Mouse (Mus musculus): Measurements from ENCODE around the gene Pkn1. TPM values are rescaled to one million over a fixed set of nuclear protein-coding genes. Genes with fewer than 3 reads are reported as not detected.

The Pkn1 gene
- polyA plus RNA-seq, 1 experiment from 2014 or later, result 37.1 TPM

GRCm38 (mm10) chr8:83719693-83720092 lies 20.7 kb upstream of the Pkn1 start:
- Histone ChIP-seq H3K9ac (no peak overlapping the region), H3K4me3 (replicated peaks) (no peak overlapping the region), H3K27me3 (no peaks in the 10 kb centered on the region), H3K4me1 (peaks cover 24% of the 10 kb centered on the region), H3K4me2 (no peak overlapping the region), H3K9me3 (no peaks in the 10 kb centered on the region), H3K36me3 (replicated peaks) (peaks cover 56% of the 10 kb centered on the region), H3K27ac (no peak overlapping the region)
- ATAC-seq (ENCODE audit: low FRiP score), result no peak
- WGBS, result 93% methylated on average over 2 of the region's 2 CpGs

DNA sequence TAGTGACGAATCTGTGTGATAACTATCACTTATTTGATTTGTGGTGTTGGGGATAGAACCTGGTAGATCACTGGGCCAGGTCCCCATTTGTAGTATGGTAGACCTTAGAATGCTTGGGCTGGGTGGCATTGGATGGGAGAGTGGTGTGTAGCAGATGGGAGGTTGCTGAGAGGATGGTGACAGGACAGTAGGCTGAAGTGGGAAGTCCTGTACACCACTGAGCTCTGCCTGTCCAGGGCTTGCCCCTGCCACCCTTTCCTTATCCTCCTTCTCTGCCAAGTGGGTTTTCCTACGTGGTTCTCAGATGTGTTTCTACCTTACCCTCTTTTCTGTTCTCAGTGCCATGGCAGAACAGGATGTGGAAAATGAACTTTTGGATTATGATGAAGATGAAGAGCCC lies 20.1 kb upstream of the Pkn1 start:
- no peak overlapping the region for H3K4me2 ChIP-seq
- 81% methylated on average over 2 of the region's 2 CpGs for WGBS
- ATAC-seq (ENCODE audit: low FRiP score), result no peak

GRCm38 (mm10) chr8:83716563-83716962 lies 17.6 kb upstream of the Pkn1 start:
- H3K27ac ChIP-seq, result no peak overlapping the region
- H3K27me3 ChIP-seq, result no peaks in the 10 kb centered on the region; the same call in 1 of the 2 replicates
- ATAC-seq (ENCODE audit: low FRiP score), result no peak
- H3K36me3 ChIP-seq (replicated peaks), result peaks cover 25% of the 10 kb centered on the region
- H3K4me3 ChIP-seq (replicated peaks), result peak overlapping the region; percentile 86
- H3K4me1 ChIP-seq, result peaks cover 24% of the 10 kb centered on the region
- 70% methylated on average over 2 of the region's 2 CpGs for WGBS
- H3K9ac ChIP-seq, result no peak overlapping the region
- peak overlapping the region; percentile 74 for H3K4me2 ChIP-seq
- H3K9me3 ChIP-seq, result no peaks in the 10 kb centered on the region

More for the DNA sequence above, 20.1 kb upstream of the Pkn1 start:
- Histone ChIP-seq H3K27me3 (no peaks in the 10 kb centered on the region), H3K27ac (no peak overlapping the region), H3K9ac (no peak overlapping the region), H3K4me3 (replicated peaks) (no peak overlapping the region), H3K36me3 (replicated peaks) (peaks cover 50% of the 10 kb centered on the region), H3K4me1 (peaks cover 24% of the 10 kb centered on the region), H3K9me3 (no peaks in the 10 kb centered on the region)

- Histone ChIP-seq H3K4me1 (peaks cover 24% of the 10 kb centered on the region), H3K36me3 (replicated peaks) (peaks cover 17% of the 10 kb centered on the region), H3K27ac (no peak overlapping the region), H3K9me3 (no peaks in the 10 kb centered on the region), H3K27me3 (no peaks in the 10 kb centered on the region; the same call in 1 of the 2 replicates), H3K4me2 (peak overlapping the region; percentile 74), H3K9ac (peak overlapping the region; percentile 77), H3K4me3 (replicated peaks) (peak overlapping the region; percentile 86)
- 2% methylated on average over 17 of the region's 17 CpGs for WGBS
- ATAC-seq (ENCODE audit: low FRiP score), result no peak; the same call in 1 of the 2 replicates
These were observed 16.8 kb upstream of the Pkn1 start for GRCm38 (mm10) chr8:83715771-83716170.

DNA sequence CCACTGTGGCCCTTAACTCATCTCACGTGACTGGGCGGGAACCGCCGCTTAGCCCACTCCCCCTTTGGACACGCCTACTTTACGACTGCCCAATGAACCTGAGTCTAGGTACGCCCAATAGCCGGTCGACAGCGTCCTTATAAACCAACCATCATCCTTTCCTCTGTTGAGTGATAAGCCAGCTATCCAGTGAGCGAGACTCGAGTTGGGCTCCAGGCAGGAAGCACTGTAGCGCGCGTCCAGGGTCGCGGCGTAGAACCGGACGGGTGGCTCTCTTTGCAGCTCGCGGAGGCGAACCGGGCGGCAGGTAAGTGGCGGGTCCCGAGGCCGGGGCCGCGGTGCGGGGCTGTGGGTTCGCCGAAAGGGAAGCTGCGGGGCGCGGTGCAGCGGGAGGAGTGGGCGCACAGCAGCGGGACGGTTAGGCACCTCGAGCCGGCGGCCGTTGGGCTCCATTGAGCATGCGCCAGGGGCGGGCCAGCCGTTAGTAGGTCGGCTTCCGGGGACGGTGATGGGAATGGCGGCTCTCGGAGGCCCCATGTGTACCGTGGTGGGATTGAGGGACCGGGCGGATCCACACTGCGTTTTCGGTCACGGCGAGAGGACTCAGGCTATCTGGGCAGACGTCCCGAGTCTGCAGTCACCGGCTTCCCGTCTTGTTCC lies 16.2 kb upstream of the Pkn1 start, which contains the start of gene Ddx39:
Gene Ddx39 (plus strand): TSS at position 147 of the 660 bp plus-strand sequence.
- peak; percentile 100 for ATAC-seq (ENCODE audit: low FRiP score)
- H3K36me3 ChIP-seq (replicated peaks), result peaks cover 11% of the 10 kb centered on the region
- H3K4me3 ChIP-seq (replicated peaks), result peak within 1 kb of the TSS; percentile 86
- no peaks in the 10 kb centered on the region for H3K9me3 ChIP-seq
- H3K4me1 ChIP-seq, result peaks cover 24% of the 10 kb centered on the region
- H3K27ac ChIP-seq, result peak within 1 kb of the TSS; percentile 93
- peak within 1 kb of the TSS; percentile 77 for H3K9ac ChIP-seq
- no peaks in the 10 kb centered on the region; the same call in 1 of the 2 replicates for H3K27me3 ChIP-seq
- peak within 1 kb of the TSS; percentile 74 for H3K4me2 ChIP-seq
- under 1% methylated on average over 63 of the region's 63 CpGs for WGBS

- Histone ChIP-seq H3K4me3 (replicated peaks) (peak overlapping the region; percentile 86), H3K9ac (no peak overlapping the region), H3K4me2 (peak overlapping the region; percentile 74), H3K9me3 (no peaks in the 10 kb centered on the region), H3K4me1 (peaks cover 24% of the 10 kb centered on the region), H3K27me3 (no peaks in the 10 kb centered on the region; the same call in 1 of the 2 replicates), H3K36me3 (replicated peaks) (peaks cover 6% of the 10 kb centered on the region), H3K27ac (no peak overlapping the region)
- 19% methylated on average over 8 of the region's 8 CpGs for WGBS
- no peak for ATAC-seq (ENCODE audit: low FRiP score)
These were observed 15.7 kb upstream of the Pkn1 start for GRCm38 (mm10) chr8:83714676-83715030.

- H3K9ac ChIP-seq, result no peak overlapping the region
- H3K4me1 ChIP-seq, result no peaks in the 10 kb centered on the region
- peaks cover 4% of the 10 kb centered on the region; the same call in 1 of the 2 replicates for H3K27me3 ChIP-seq
- H3K4me3 ChIP-seq (replicated peaks), result no peak overlapping the region
- no peak overlapping the region for H3K27ac ChIP-seq
- no peaks in the 10 kb centered on the region for H3K9me3 ChIP-seq
- 76% methylated on average over 8 of the region's 8 CpGs for WGBS
- H3K4me2 ChIP-seq, result no peak overlapping the region
- no peaks in the 10 kb centered on the region for H3K36me3 ChIP-seq (replicated peaks)
- ATAC-seq (ENCODE audit: low FRiP score), result no peak
These were observed 8.6 kb upstream of the Pkn1 start for GRCm38 (mm10) chr8:83707554-83707953.

DNA sequence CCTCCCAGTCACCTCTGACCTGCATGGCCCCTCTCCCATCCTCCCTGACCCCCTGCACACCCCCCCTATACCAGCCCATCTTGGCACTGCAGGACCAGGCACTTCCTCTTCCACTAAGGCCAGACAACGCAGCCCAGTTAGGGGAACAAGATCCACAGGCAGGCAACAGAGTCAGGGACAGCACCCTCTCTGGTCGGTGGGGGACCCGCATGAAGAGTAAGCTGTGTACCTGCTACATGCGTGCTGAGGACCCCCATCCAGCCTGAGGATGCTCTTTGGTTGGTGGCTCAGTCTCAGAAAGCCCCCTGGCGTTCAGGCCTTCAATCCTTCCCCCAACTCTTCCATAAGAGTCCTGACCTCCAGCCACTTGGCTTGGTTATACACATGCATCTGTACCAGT lies 7.4 kb upstream of the Pkn1 start:
- no peak for ATAC-seq (ENCODE audit: low FRiP score)
- no peaks in the 10 kb centered on the region for H3K36me3 ChIP-seq (replicated peaks)
- H3K9ac ChIP-seq, result no peak overlapping the region
- 64% methylated on average over 5 of the region's 5 CpGs for WGBS
- no peak overlapping the region for H3K27ac ChIP-seq
- H3K27me3 ChIP-seq, result 0 out of 2 replicates have a peak, but pooled peaks cover 4% of the 10 kb centered on the region
- H3K4me3 ChIP-seq (replicated peaks), result no peak overlapping the region
- no peaks in the 10 kb centered on the region for H3K9me3 ChIP-seq
- H3K4me2 ChIP-seq, result no peak overlapping the region
- no peaks in the 10 kb centered on the region for H3K4me1 ChIP-seq

GRCm38 (mm10) chr8:83703426-83703825 lies 4.4 kb upstream of the Pkn1 start:
- Histone ChIP-seq H3K27ac (no peak overlapping the region), H3K9me3 (no peaks in the 10 kb centered on the region), H3K4me3 (replicated peaks) (no peak overlapping the region), H3K36me3 (replicated peaks) (no peaks in the 10 kb centered on the region), H3K27me3 (0 out of 2 replicates have a peak, but pooled peaks cover 4% of the 10 kb centered on the region), H3K4me2 (no peak overlapping the region), H3K9ac (no peak overlapping the region), H3K4me1 (peaks cover 7% of the 10 kb centered on the region)
- WGBS, result 84% methylated on average over 4 of the region's 4 CpGs
- ATAC-seq (ENCODE audit: low FRiP score), result no peak

GRCm38 (mm10) chr8:83700423-83701085 lies 1.6 kb upstream of the Pkn1 start:
- ATAC-seq (ENCODE audit: low FRiP score), result no peak
- H3K27ac ChIP-seq, result no peak overlapping the region
- no peak overlapping the region for H3K4me3 ChIP-seq (replicated peaks)
- no peaks in the 10 kb centered on the region for H3K36me3 ChIP-seq (replicated peaks)
- no peak overlapping the region for H3K9ac ChIP-seq
- H3K4me2 ChIP-seq, result no peak overlapping the region
- WGBS, result 86% methylated on average over 9 of the region's 9 CpGs
- H3K4me1 ChIP-seq, result peaks cover 25% of the 10 kb centered on the region
- H3K9me3 ChIP-seq, result no peaks in the 10 kb centered on the region
- 0 out of 2 replicates have a peak, but pooled peaks cover 4% of the 10 kb centered on the region for H3K27me3 ChIP-seq

DNA sequence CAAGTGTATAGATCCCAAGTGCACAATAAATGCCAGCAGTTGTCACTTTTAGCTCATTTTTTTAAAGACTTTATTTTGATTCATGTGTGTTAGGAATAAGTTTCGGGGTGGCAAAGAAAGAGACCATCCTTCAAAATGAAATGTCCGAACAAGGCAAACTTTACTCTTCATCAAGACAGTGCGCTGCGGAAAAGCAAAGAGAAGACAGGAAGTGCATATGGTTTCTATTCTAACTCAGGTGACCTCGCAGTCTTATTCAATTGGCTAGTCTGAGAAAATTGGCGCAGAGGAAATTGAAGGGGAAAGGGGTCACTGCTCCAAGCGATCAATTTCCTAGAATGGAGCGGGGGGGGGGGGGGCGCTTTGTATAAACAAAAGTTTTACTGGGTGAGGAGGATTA lies 587 bp upstream of the Pkn1 start:
- Histone ChIP-seq H3K27ac (peak overlapping the region; percentile 71; the same call in 1 of the 2 replicates), H3K4me3 (replicated peaks) (peak overlapping the region; percentile 91), H3K9me3 (no peaks in the 10 kb centered on the region), H3K4me2 (peak overlapping the region; percentile 95), H3K9ac (peak overlapping the region; percentile 90; the same call in 1 of the 2 replicates), H3K36me3 (replicated peaks) (no peaks in the 10 kb centered on the region), H3K27me3 (0 out of 2 replicates have a peak, but pooled peaks cover 2% of the 10 kb centered on the region), H3K4me1 (peaks cover 25% of the 10 kb centered on the region)
- 53% methylated on average over 9 of the region's 9 CpGs for WGBS
- no peak for ATAC-seq (ENCODE audit: low FRiP score)

- H3K4me1 ChIP-seq, result peaks cover 25% of the 10 kb centered on the region
- H3K4me2 ChIP-seq, result peak overlapping the region; percentile 95
- no peaks in the 10 kb centered on the region for H3K36me3 ChIP-seq (replicated peaks)
- no peaks in the 10 kb centered on the region for H3K9me3 ChIP-seq
- peak overlapping the region; percentile 91 for H3K4me3 ChIP-seq (replicated peaks)
- H3K9ac ChIP-seq, result peak overlapping the region; percentile 90
- no peaks in the 10 kb centered on the region for H3K27me3 ChIP-seq
- peak; percentile 37 for ATAC-seq (ENCODE audit: low FRiP score)
- 5% methylated on average over 15 of the region's 15 CpGs for WGBS
- H3K27ac ChIP-seq, result peak overlapping the region; percentile 71; the same call in 1 of the 2 replicates
These were observed 703 bp downstream of the Pkn1 start for GRCm38 (mm10) chr8:83698291-83698660.

Measured in forebrain, embryonic 12.5 days (tissue).